Mouse (Mus musculus) thymus, postnatal 36 days (tissue): ENCODE results near the gene B4galt7.
"Not testable (repeated sequence)": the region's sequence is repeated elsewhere in the genome, so short reads cannot be mapped to it uniquely, and the experiment has no call there.

Experiments
- DNase-seq, 2 experiments: peaks; one replicate each; pipeline ENCODE4 v3.0.0; 2022; ENCODE audit warnings: mixed read lengths in 2 of 2

Gene B4galt7

DNA sequence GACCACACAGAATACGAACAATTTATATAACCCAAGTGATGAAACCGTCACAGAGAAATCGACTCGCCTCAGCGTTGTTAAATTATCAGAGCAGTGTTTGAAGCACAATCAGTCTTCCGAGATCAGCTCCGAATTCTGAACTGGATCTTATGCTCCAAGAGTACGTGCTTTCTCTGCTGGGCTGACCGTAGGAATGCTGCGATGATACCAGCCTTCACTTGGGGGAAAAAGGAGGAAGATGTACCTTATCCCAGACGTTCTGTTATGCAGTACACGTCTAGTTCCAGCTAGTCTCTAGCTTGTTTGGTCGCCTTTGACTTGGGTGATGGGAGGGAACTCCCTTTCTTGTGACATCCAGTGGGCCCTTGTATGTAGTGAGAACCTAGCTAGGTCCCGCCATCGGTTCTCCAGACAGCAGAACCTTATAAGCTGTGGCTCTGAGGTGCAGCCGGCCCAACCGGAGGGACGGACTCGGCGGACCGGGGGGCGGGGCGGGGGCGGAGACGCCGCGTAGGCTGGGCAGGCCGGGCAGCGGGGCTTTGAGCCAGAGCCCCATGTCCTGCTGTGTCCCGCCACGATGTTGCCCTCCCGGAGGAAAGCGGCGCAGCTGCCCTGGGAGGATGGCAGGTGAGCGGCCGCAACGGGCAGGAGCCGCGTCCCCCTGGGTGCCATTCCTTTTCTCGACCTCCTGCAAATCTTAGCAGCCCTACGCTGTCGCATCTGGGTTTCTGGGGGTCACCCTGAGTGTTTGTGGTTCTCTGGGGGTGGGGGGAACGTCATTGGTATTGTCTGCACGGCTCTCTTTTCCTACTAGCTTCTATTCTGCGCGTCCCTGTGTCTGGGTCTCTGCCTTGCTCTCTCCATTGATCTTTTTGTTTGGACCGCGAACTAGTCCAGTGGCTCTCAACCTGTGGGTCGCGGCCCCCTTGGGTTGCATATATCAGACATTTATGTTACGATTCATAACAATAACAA lies at the start of gene B4galt7:
Gene B4galt7, plus strand, starts transcription at position 331 of the 975 bp plus-strand sequence.
- DNase-seq = peak; percentile 77

DNA sequence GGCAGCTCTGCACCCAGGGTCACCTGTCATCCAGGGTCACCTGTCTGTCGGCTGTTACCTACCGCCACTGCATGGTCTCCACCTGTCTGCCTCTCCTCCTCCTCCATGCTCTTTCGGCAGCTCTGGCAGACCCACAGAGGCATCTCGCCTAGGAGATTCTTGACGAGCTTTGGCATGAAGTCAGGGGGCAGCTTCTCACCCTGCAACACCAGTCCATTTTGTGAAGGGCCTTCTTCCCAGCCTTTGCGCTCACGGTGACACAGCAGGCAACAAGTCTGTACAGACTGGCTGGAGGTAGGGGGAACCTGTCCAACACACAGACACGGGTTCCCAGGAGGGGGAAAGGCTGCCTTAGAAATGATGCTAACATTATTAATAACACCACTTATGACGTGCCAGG lies 43.8 kb upstream of the B4galt7 start:
- no peak for DNase-seq

DNA sequence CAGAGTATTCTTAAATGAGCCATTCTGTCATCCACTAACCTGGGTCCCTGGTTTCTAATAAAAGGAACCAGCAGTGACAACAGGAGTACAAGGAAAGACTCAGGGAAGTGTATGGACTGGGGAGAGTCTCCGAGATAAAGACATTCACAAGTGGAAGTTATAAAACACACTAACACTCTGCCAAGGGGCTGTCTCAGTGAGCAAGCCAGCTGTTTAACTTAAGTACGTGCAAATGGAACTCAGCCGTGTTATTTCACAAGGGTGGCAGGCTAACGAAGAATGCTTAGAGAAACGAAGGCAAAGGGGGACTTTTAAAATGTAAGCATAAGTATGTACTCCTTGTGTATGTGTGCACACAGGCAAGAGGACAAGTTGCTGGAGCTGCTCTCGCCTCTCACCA lies 42.2 kb upstream of the B4galt7 start:
- DNase-seq = no peak

DNA sequence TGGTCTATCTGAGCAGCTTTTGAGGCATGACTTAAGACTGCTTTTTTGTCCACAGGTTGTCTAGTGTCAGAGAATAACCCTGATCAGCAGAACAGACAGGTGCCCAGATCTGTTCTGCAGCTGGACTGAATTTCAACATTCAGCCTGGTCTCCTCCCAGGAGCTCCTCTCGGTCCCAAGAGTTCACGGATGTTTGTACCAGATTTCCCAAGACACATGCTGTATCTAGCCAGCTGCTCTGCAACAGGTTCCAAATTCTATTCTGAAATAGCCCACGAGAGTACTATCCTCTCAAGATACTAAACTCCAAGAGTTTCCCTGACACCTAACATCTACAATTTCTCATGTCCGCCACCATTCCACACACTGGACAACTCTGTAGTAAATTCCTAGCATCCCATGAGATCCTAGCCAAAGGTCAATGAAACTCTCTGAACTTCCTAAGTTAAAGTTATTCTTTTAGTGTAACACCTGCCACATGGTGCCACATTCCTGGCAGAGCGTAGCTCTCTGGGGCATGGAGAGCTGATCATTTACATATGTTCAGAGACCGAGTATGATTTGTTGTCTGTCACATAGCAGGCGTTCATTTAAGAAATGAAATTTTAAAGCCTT lies 36.3 kb upstream of the B4galt7 start:
- no peak for DNase-seq

DNA sequence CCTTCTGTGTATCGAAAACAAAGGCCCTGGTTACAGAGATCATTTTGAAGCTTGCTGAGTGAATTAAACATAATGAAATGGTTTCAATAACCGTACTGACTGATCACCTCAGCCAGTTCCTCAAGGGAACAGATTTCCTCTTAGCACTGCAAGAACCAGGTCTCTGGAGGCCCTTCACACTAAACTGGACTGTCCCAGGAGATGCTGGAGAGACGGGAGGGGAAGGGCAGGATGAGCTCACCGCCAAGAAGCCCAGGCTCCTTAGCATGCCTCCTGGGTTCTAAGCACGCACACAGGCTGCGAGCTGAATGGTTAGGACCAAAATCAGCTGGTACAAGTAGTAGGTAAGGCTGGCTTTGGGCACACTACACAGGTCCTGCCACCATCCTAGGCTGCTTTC lies 32.7 kb upstream of the B4galt7 start:
- no peak for DNase-seq

DNA sequence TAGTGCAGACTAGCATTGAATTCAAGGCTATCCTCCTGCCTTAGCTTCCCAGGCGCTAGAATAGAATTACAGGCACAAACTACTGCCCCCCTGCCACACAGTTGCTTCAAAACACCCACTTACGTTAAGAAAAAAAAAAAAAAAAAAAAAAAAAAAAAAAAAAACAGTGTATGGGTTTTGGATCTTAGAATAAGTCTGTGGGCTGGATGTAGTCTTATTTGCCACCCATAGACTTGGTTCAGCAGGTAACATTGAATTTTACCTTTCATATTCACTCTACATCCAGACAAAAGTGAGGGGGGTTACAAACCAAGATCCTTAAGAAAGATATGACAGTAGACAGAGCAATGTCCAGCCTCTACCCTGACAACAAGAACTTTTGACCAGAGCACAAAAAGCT lies 31.7 kb upstream of the B4galt7 start:
- DNase-seq = no peak

DNA sequence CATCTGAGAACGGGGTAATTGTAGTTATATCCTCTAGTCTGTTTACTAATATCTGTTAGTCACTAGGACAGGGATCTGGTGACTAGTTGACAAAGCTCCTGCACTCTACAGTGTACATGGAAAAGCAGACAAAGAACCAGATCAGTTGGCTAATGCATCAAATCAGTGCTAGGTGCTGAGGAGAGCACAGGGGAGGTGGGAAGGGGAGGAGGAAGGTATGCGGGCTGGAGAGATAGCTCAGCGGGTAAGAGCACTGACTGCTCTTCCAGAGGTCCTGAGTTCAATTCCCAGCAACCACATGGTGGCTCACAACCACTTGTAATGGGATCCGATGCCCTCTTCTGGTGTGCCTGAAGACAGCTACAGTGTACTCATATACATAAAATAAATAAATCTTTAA lies 31.2 kb upstream of the B4galt7 start:
- not testable (repeated sequence) for DNase-seq

DNA sequence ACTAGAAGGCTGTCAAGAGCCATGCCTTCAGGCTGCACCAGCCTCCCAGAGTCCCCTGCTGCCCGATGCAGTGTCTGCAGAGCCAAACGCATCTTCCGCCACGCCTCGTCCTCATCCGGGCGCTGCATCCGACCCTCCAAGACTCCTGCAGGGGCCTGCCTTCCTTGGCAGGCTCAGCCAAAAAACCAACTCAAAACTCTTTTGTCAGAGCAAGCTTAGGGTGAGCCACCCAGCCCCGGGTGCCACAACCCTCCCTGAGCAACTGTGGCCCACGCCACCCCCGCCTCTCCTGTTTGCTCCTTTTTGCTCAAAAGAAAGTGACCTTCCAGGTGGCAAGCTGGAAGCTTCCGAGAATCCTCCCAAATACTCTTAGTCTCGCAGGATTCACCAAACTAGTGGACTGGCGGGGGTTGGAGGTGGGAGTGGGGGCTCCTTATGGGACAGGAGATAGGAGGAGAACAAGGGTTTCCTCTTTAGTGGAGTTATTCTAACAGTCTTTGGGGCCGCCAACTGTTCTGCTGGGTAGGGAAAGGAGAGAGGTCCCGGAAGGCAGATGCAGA lies 29.9 kb upstream of the B4galt7 start:
- peak; percentile 25 to 45 for DNase-seq

DNA sequence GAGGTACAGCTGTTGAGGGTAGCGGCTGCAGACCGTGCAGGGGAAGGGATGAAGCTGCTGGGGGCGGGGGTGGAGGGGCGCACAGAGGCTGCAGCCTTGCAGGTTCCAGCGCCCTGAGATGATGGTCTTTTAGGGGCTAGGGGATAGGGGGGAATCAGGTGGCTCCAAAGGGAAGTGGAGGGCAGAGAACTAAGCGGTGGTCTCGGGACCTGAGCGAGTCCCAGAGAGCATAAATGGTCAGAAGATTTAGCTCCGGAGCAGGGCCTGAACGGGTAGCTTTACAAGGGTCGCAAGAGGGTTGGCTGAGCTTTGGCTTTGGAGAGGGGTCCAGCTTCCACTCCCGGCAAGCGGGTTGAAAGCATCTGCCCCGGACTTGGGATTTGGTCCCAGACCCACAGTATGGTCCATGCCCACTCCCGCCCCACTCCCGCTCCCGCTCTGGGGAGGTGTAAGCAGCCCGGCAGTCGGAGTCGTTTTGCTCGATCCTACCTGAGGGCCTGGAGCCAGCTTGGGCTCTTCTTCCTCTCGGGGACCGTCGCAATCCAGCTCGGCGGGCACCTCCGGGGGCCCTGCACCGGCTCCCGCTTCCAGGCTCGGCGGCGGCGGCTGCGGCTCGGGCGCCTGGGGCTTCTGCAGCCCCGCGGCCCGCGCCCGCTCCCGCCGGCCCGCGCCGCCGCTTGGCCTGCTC lies 29.3 kb upstream of the B4galt7 start:
- DNase-seq = peak; percentile 60 to 69

DNA sequence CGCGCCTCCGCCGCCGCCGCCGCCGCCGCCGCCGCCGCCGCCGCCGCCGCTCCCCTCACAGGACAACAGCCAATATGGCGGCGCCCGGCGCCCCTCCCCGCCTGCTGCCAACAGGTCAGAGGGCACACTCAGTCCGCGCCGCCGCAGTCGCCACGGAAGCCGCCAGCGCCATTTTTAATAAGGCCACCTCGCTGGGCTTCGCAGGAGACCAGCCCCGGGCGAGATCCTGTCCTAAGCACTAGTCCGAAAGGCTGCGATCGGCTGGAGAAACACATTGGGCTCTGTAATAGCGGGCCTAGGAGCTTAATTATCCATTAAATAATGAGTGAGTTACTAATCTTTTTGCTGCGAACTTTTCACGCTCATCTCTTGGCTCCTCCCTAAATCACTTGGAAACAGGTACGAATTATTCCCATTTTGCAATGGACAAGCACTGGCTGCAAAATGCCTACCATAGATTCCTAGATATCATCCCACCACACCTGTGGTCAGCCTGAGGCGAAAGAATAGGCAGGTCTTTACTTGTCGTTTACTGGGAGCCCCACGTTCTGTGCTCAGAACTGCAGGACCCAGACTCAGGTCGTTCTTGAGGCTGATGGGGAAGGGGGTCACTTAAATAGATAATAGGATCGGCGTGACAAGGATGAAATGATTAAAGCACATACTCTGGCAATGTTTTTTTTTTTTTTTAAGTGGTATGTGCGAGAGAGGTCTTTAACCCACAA lies 28.5 kb upstream of the B4galt7 start, which contains the start of gene Fam193b:
Gene Fam193b, minus strand, starts transcription at position 94 of the 725 bp plus-strand sequence.
- DNase-seq = peak; percentile 94

DNA sequence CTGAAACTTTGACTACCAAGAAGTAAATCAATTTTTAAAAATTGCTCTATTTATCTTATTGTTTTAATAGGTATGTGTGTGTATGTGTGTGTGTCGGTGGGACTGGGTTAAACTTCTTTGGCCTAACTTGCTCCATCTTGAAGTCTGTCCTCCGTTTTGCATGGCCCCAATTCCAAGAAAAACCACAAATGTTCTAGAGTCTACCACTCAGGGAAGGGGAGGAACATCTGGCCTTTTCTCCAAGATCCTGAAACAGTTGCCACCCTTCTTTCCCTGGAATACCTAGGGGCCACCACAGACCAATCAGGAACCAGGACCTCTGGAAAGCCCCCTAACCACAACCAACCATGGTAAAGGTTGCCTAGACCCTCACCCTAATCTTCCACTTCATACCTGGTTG lies 27.7 kb upstream of the B4galt7 start:
- DNase-seq = no peak

DNA sequence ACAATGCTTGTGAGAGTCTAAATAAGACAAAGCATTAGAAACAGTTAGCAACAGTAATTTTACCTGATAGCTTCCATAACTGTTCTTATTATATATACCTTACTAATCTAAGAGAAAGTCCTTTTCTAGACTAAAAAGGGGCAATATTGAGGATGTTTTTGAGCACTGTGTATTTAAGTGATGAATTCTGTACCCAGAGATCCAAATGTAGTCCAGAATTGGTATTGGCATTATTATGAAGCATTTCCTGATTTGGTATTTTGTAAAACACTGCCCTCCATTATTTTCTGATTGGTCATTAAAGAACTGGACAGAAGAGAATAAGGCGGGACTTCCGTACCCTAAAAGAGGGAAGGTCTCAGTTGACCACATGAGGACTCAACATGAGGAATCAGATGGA lies 26.3 kb upstream of the B4galt7 start, which contains the start of gene Tmed9:
Gene Tmed9, plus strand, starts transcription at position 301 of the 400 bp plus-strand sequence.
- DNase-seq = no peak

DNA sequence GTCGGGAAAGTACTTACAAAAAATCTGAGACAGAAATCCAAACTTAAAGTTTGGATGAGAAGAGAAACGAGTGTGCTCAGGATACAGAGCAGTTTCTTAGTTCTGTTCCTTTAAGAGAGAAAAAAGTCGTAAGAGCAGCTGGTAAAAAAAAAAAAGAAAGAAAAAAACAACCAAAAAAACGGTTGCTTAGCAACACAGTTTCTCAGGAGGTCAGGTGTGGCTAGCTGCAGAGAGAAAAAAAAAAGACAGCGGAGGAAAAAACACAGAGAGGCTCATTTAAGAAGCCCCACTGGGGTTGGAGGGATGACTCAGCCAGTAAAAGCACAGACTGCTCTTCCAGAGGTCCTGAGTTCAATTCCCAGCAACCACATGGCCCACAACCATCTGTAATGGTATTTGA lies 25.4 kb upstream of the B4galt7 start:
- no peak for DNase-seq

DNA sequence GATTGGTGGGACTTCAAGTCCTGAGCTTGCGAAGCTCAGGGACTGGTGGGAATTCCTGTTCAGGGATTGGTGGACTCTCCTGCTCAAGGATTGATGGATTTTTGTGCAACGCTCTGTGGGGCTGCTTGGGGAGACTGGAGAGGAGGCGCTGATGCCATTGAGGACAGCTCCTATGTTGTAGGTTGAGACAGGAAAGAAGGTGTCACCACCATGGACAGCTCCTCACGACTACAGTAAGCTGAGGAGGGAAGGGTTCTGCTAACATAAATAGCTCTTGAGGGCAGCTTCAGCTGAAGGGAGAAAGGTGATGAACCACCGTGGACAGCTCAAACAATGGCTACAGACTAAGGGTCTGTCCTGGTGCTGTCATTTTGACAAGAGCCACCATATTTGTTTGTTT lies 23.8 kb upstream of the B4galt7 start:
- no peak for DNase-seq

DNA sequence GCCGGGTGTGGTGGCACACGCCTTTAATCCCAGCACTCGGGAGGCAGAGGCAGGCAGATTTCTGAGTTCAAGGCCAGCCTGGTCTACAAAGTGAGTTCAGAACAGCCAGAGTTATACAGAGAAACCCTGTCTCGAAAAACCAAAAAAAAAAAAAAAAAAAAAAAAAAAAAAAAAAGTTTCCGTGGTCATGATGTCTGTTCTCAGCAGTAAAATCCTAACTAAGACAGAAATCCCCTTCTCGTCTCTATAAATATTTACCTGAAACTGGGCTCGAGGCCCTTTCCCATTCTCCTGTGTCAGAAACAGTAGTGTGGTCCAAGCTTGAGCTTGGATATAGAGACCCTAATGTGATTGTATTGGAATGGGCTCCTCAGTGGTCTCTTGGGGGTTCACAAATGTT lies 22.8 kb upstream of the B4galt7 start:
- DNase-seq = not testable (repeated sequence)

DNA sequence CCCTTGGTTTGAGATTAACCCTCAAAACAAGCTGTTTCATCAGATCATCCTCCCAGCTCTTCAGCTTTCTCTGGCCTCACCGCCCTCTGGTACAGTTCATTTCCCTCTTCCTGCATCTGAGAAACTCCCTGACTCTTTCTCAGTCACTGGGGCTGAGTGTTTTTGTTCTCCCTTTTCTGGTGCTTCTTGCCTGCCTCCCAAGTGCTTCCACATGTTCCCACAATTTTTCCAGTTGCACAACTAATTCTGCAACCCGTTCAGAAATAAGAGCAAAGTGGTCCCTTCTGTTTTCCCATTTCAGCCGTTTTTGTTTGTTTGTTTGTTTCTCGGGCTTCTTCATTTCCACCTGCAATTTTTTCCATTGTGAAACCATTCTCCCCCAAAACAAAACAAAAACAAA lies 21.6 kb upstream of the B4galt7 start:
- no peak for DNase-seq

DNA sequence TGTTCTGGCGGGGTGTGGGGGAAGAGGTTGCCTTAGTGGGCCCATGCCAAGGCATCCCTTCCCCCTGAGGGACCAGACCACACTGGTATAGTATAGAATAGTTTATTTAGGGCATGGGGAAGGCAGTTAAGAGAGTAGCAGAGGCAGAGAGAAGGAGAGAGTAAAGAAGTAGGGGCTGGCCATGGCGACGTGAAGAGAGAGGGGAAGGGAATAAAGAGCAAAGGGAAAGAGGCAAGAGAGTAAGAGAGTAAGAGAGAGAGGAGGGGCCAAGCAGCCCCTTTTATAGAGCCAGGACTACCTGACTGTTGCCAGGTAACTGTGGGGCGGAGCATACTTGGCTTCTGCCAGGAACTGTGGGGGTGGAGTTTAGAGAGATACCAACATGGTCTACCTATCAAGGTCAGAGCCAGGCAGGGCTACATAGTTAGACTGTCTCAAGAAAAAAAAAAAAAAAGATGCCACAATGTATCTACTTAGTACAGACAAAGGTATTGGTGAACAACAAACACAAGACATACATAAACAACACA lies 7.7 kb upstream of the B4galt7 start:
- peak in 1 of 2 experiments; percentile 33 for DNase-seq

DNA sequence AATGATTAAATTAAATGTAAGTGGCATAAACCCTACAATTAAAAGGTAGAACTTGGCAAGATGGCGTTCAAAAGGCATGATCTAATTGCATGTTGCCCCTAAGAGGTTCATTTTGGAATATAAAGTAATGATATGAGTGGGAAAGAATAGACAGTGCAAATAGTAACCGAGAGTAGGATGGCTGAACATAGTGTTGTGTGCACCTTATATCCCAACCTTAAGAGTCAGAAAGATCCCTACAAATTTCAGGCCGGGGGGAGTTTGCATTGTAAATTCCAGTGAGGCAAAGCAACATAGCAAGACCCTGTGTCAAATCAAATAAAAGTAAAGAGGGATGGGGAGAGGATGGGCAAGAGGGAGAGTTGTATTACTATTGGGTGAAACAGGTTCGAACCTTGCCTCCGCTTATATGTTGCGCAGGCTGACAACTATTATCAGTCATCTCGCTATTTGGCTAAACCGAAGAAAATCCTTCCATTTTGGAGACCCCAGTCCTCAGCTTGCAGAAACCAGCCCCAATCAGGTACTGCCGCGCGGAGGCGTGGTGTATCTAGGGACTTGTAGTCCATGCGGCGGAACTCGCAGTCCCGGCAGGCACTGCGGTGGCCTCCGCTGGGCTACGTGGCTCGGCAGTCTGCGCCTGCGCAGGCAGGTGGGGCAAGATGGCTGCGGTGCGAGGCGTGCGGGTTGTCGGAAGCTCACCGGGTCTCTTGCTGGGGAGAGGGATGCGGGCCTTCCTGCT lies 7.0 kb upstream of the B4galt7 start:
- DNase-seq = peak; percentile 96 to 98

DNA sequence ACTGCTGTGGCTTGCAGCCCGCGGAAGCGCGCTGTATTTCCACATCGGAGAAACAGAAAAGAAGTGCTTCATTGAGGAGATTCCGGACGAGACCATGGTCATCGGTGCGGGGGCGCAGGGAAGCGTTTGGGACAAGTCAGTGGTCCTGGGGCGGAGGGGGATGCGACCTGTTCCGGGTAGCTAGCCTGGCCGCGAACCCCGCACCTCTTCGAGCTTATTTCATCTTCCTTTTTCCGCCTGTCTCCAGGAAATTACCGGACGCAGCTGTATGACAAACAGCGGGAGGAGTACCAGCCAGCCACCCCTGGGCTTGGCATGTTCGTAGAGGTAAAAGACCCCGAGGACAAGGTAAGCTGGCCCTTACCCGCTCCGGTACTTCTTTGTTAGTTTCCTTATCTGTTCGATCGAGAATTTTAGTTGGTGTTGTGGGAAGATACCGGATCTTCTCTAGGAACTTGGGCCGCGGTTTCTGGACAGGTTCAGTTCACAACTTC lies 6.4 kb upstream of the B4galt7 start:
- DNase-seq = no peak

DNA sequence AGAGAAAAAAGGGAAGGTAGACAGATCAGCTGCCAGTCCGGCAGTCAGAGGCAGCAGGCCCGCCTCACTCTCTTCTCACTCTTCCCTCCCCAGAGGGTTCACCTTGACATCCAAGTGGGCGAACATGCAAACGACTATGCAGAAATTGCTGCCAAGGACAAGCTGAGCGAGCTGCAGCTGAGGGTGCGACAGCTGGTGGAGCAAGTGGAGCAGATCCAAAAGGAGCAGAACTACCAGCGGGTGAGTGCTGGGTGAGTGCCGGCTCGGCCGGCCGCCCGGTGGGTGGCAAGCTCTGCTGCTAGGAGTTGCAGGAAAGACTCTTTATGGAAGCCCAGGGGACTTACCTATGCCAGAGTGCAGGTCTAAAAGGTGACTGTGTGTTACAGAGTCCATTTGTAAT lies 4.3 kb upstream of the B4galt7 start:
- DNase-seq = no peak

DNA sequence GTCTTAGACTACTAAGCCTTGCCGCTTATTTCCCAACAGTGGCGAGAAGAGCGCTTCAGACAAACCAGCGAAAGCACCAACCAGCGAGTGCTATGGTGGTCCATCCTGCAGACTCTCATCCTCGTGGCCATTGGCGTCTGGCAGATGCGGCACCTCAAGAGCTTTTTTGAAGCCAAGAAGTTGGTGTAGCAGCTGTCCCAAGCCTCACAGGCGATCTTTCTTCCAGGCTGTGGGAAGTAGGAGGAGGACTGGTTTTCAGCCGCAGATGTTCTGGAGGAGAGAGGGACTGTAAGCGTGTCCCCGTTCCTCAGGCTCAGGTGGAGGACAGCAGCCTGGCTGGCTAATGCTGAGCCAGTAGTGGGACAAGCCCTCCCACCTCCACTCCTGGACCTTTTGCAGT lies 2.9 kb upstream of the B4galt7 start:
- DNase-seq = no peak
